ENCODE assay signal across 8 mouse cellular contexts in the genomic region with DNA sequence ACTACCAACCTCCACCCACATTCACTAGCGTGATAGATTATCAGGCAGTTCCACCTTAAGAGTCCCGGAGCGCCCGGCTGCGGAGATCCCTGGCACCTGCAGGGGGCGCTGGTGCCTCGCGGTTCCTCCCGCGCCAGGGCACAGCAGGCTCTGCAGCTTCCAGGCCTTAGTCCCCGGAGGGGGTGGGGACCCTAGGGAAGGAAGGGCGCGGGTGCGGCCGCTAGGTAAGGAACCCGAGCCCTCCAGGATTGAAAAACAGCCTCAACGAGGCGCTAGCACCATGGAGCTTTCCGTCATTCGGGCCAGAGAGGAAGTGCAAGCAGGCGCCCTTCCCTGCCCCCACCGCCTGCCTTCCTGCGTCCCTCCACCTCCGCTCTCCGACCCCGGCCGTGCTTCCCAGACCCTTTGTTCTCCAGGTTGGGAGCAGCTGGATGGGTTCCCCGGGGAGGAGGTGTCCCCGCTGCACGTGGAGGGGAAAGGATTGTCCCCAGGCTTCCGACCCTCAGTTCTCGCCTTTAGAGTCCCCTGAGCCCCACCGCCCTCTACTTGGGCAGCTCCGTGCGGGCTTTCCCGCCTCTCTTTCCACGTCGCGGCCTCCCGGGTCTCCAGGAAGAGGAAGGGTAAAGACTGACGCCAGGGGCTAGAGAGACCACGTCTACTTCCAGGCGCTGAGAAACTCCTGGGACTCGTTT. TPM values are rescaled to one million over a fixed set of nuclear protein-coding genes. Genes with fewer than 3 reads are reported as not detected.
DNase-seq lines count a peak whose midpoint lies in the region; ATAC-seq and TF ChIP-seq lines count a peak whose summit lies in the region.

No protein-coding gene starts in this region.

- peak overlapping the region; percentile 71 for H3K4me3 ChIP-seq in heart, embryonic 12.5 days
- H3K4me3 ChIP-seq in kidney, postnatal 0 days (replicated peaks; ENCODE audit: low read depth, low read length): peak overlapping the region; percentile 66
- H3K4me3 ChIP-seq in liver, embryonic 11.5 days (ENCODE audit: low read depth, low read length): peak overlapping the region; percentile 68
- H3K4me3 ChIP-seq in stomach, embryonic 14.5 days (ENCODE audit: low read depth, low read length): peak overlapping the region; percentile 68

- no peaks in the 10 kb centered on the region for H3K27me3 ChIP-seq in heart, embryonic 12.5 days (replicated peaks)
- no peaks in the 10 kb centered on the region for H3K27me3 ChIP-seq in kidney, postnatal 0 days (ENCODE audit: insufficient read depth, low read length)
- peaks cover 29% of the 10 kb centered on the region for H3K27me3 ChIP-seq in liver, embryonic 11.5 days (replicated peaks; ENCODE audit: control insufficient read depth, insufficient read depth, low read length)
- no peaks in the 10 kb centered on the region for H3K27me3 ChIP-seq in stomach, embryonic 14.5 days (ENCODE audit: control insufficient read depth, insufficient read depth, low read length)

- DNase-seq in B cell, adult 2 months: peak; percentile 94 to 95
- DNase-seq in brain, adult 2 months (ENCODE audit: low read depth, low spot score): peak; percentile 96
- peak; percentile 98 for DNase-seq in kidney, postnatal 0 days (ENCODE audit: low spot score)
- DNase-seq in liver, embryonic 11.5 days (ENCODE audit: low spot score): peak; percentile 94
- peak; percentile 95 for DNase-seq in naive thymus-derived CD4-positive, alpha-beta T cell, adult 2 months (ENCODE audit: low read depth)

- H3K4me2 ChIP-seq in heart, embryonic 12.5 days: peak overlapping the region; percentile 97
- H3K4me2 ChIP-seq in kidney, postnatal 0 days (ENCODE audit: low read length): peak overlapping the region; percentile 99
- H3K4me2 ChIP-seq in liver, embryonic 11.5 days: peak overlapping the region; percentile 94
- peak overlapping the region; percentile 100 for H3K4me2 ChIP-seq in stomach, embryonic 14.5 days (replicated peaks; ENCODE audit: low read depth, low read length)

- H3K27ac ChIP-seq in heart, embryonic 12.5 days (ENCODE audit: poor library complexity, severe bottlenecking): peak overlapping the region; percentile 100
- H3K27ac ChIP-seq in kidney, postnatal 0 days: peak overlapping the region; percentile 99
- H3K27ac ChIP-seq in liver, embryonic 11.5 days (ENCODE audit: low read depth, low read length): peak overlapping the region; percentile 95
- peak overlapping the region; percentile 99 for H3K27ac ChIP-seq in stomach, embryonic 14.5 days (ENCODE audit: low read length)

- peaks cover 16% of the 10 kb centered on the region for H3K4me1 ChIP-seq in heart, embryonic 12.5 days (replicated peaks)
- H3K4me1 ChIP-seq in kidney, postnatal 0 days (replicated peaks; ENCODE audit: insufficient read depth, low read length): peaks cover 15% of the 10 kb centered on the region
- peaks cover 17% of the 10 kb centered on the region for H3K4me1 ChIP-seq in liver, embryonic 11.5 days (replicated peaks; ENCODE audit: control insufficient read depth, insufficient read depth, low read length)
- H3K4me1 ChIP-seq in stomach, embryonic 14.5 days (ENCODE audit: control insufficient read depth, insufficient read depth, low read length): peaks cover 11% of the 10 kb centered on the region; the same call in 1 of the 2 replicates

- peak overlapping the region; percentile 95 for H3K9ac ChIP-seq in heart, embryonic 12.5 days
- H3K9ac ChIP-seq in kidney, postnatal 0 days (ENCODE audit: low read depth, low read length): peak overlapping the region; percentile 84
- H3K9ac ChIP-seq in liver, embryonic 11.5 days (ENCODE audit: low read depth, low read length): peak overlapping the region; percentile 82
- H3K9ac ChIP-seq in stomach, embryonic 14.5 days (replicated peaks; ENCODE audit: low read depth, low read length): peak overlapping the region; percentile 66

- peak; percentile 89 for ATAC-seq in erythroblast, adult 5-6 weeks (replicated peaks; ENCODE audit: low FRiP score, poor library complexity, severe bottlenecking)
- ATAC-seq in heart, embryonic 12.5 days (ENCODE audit: insufficient number of reproducible peaks, low FRiP score): peak; percentile 88
- ATAC-seq in kidney, postnatal 0 days (replicated peaks; ENCODE audit: low FRiP score, low read depth): peak; percentile 92
- peak; percentile 84 for ATAC-seq in liver, embryonic 11.5 days (replicated peaks; ENCODE audit: low FRiP score)
- ATAC-seq in stomach, embryonic 14.5 days (ENCODE audit: insufficient number of reproducible peaks, insufficient read depth, low FRiP score, low read depth): peak; percentile 93

- TF ChIP-seq CTCF in kidney, postnatal 0 days (IDR thresholded peaks at IDR 0.05; ENCODE audit: low read depth): peak; percentile 99

- no peaks in the 10 kb centered on the region for H3K36me3 ChIP-seq in heart, embryonic 12.5 days
- no peaks in the 10 kb centered on the region for H3K36me3 ChIP-seq in kidney, postnatal 0 days (ENCODE audit: insufficient read depth, low read length)
- H3K36me3 ChIP-seq in liver, embryonic 11.5 days (ENCODE audit: control insufficient read depth, insufficient read depth, low read length): no peaks in the 10 kb centered on the region
- no peaks in the 10 kb centered on the region for H3K36me3 ChIP-seq in stomach, embryonic 14.5 days (ENCODE audit: control insufficient read depth, insufficient read depth, low read length)

- WGBS in heart, embryonic 12.5 days: under 1% methylated on average over 44 of the region's 44 CpGs
- under 1% methylated on average over 41 of the region's 44 CpGs for WGBS in kidney, postnatal 0 days
- under 1% methylated on average over 44 of the region's 44 CpGs for WGBS in liver, embryonic 11.5 days
- WGBS in stomach, embryonic 14.5 days: under 1% methylated on average over 38 of the region's 44 CpGs

- H3K9me3 ChIP-seq in heart, embryonic 12.5 days (replicated peaks): no peaks in the 10 kb centered on the region
- H3K9me3 ChIP-seq in kidney, postnatal 0 days (replicated peaks; ENCODE audit: low read length): no peaks in the 10 kb centered on the region
- H3K9me3 ChIP-seq in liver, embryonic 11.5 days (ENCODE audit: control insufficient read depth, low read length): no peaks in the 10 kb centered on the region
- no peaks in the 10 kb centered on the region for H3K9me3 ChIP-seq in stomach, embryonic 14.5 days (ENCODE audit: control insufficient read depth, low read depth, low read length)

RNA-seq across cellular contexts. Expression of a gene that starts 9.9 kb away (rescaled TPM):
- not detected in 2 replicates for total RNA-seq in erythroblast, adult 5-6 weeks (2015; ENCODE audit: low replicate concordance)
- total RNA-seq in erythroblast, adult 5-6 weeks (2017; ENCODE audit: low replicate concordance): not detected in 2 replicates
- 14.8 and 18.3 TPM in 2 replicates for polyA plus RNA-seq in heart, embryonic 12.5 days (2016; fragmentation: Nextera tagmentation; extraction: Ambion mirVana)
- 14.9 and 17.9 TPM in 2 replicates for polyA plus RNA-seq in kidney, postnatal 0 days (2015; fragmentation: Nextera tagmentation; extraction: Ambion mirVana)
- 3.4 and 3.9 TPM in 2 replicates for polyA plus RNA-seq in liver, embryonic 11.5 days (2014; fragmentation: Nextera tagmentation; extraction: Ambion mirVana)
- polyA plus RNA-seq in stomach, embryonic 14.5 days (2014; fragmentation: Nextera tagmentation; extraction: Ambion mirVana): 9.9 and 11.0 TPM in 2 replicates

RNA-seq across cellular contexts. Expression of a gene that starts 21.3 kb away (rescaled TPM):
- total RNA-seq in erythroblast, adult 5-6 weeks (2015; ENCODE audit: low replicate concordance): not detected in 2 replicates
- 0.42 and 0.51 TPM in 2 replicates for total RNA-seq in erythroblast, adult 5-6 weeks (2017; ENCODE audit: low replicate concordance)
- 7.7 and 8.8 TPM in 2 replicates for polyA plus RNA-seq in heart, embryonic 12.5 days (2016; fragmentation: Nextera tagmentation; extraction: Ambion mirVana)
- 7.7 and 7.8 TPM in 2 replicates for polyA plus RNA-seq in kidney, postnatal 0 days (2015; fragmentation: Nextera tagmentation; extraction: Ambion mirVana)
- polyA plus RNA-seq in liver, embryonic 11.5 days (2014; fragmentation: Nextera tagmentation; extraction: Ambion mirVana): 1.6 and 2.4 TPM in 2 replicates
- polyA plus RNA-seq in stomach, embryonic 14.5 days (2014; fragmentation: Nextera tagmentation; extraction: Ambion mirVana): 4.4 and 5.0 TPM in 2 replicates

RNA-seq across cellular contexts. Expression of a gene that starts 27.4 kb away (rescaled TPM):
- total RNA-seq in erythroblast, adult 5-6 weeks (2015; ENCODE audit: low replicate concordance): 20.8 and 27.4 TPM in 2 replicates
- total RNA-seq in erythroblast, adult 5-6 weeks (2017; ENCODE audit: low replicate concordance): 18.1 and 18.3 TPM in 2 replicates
- polyA plus RNA-seq in heart, embryonic 12.5 days (2016; fragmentation: Nextera tagmentation; extraction: Ambion mirVana): 36.3 and 37.1 TPM in 2 replicates
- polyA plus RNA-seq in kidney, postnatal 0 days (2015; fragmentation: Nextera tagmentation; extraction: Ambion mirVana): 48.9 and 49.2 TPM in 2 replicates
- 34.0 and 39.9 TPM in 2 replicates for polyA plus RNA-seq in liver, embryonic 11.5 days (2014; fragmentation: Nextera tagmentation; extraction: Ambion mirVana)
- 45.0 and 56.9 TPM in 2 replicates for polyA plus RNA-seq in stomach, embryonic 14.5 days (2014; fragmentation: Nextera tagmentation; extraction: Ambion mirVana)

RNA-seq across cellular contexts. Expression of a gene that starts 30.8 kb away (rescaled TPM):
- total RNA-seq in erythroblast, adult 5-6 weeks (2015; ENCODE audit: low replicate concordance): not detected in 2 replicates
- not detected in 2 replicates for total RNA-seq in erythroblast, adult 5-6 weeks (2017; ENCODE audit: low replicate concordance)
- not detected in 2 replicates for polyA plus RNA-seq in heart, embryonic 12.5 days (2016; fragmentation: Nextera tagmentation; extraction: Ambion mirVana)
- not detected in 2 replicates for polyA plus RNA-seq in kidney, postnatal 0 days (2015; fragmentation: Nextera tagmentation; extraction: Ambion mirVana)
- polyA plus RNA-seq in liver, embryonic 11.5 days (2014; fragmentation: Nextera tagmentation; extraction: Ambion mirVana): not detected in 2 replicates
- not detected in 2 replicates for polyA plus RNA-seq in stomach, embryonic 14.5 days (2014; fragmentation: Nextera tagmentation; extraction: Ambion mirVana)

Comparison
In these comparisons a context has a peak if more than half of its experiments do, and no peak if none do; other contexts are left out.
1. Peak in every context shown above with its lines: DNase-seq, ATAC-seq, H3K4me3 ChIP-seq and H3K27ac ChIP-seq.